Mouse (Mus musculus): ENCODE data around the gene Prrt1.

- TF ChIP-seq CTCF (IDR thresholded peaks at IDR 0.05; ENCODE audit: low read depth) (no peak), EP300 (IDR thresholded peaks at IDR 0.05; ENCODE audit: low read depth) (no peak)
Measured at GRCm38 (mm10) chr17:34674524-34675204, 45.3 kb downstream of the Prrt1 start.
